Mouse (Mus musculus) kidney, postnatal 14 days (tissue): Measurements from ENCODE around the gene Ppm1h.

Experiments
- DNase-seq: peaks from one replicate; pipeline ENCODE4 v3.0.0; 2022; ENCODE audit warnings: mixed read lengths

The Ppm1h gene

GRCm38 (mm10) chr10:122747151-122747925 is 68.8 kb downstream of the Ppm1h start:
- DNase-seq, result no peak

DNA sequence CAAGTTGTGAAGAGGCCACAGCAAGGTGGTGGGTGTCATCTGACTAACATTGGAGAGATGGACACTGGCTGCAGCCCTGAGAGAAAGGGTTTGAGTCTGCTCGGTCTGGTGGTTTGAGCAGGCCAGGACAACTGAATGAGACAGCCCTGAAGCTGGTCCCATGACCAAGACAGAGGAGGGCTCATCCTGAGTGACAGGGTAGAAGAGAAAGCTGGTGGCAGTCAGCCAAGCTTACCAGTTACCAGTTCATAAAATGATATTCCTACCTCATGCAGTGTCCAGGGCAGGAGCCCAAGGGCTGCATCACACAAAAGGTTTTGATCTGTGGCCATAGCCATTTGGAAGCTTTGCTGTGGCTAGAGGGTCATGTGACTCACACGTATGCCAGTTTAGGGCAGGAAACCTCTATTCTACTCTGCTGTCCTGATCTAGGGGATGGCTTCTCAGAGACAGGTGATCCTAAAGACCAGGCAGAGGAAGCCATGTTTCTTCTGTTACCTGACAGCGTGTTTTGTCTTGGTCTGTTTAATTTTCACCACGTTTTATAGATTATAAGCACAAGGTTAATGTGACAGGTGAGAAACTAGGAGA is 69.9 kb downstream of the Ppm1h start:
- peak; percentile 42 for DNase-seq

GRCm38 (mm10) chr10:122749071-122749470 is 70.5 kb downstream of the Ppm1h start:
- DNase-seq, result no peak

DNA sequence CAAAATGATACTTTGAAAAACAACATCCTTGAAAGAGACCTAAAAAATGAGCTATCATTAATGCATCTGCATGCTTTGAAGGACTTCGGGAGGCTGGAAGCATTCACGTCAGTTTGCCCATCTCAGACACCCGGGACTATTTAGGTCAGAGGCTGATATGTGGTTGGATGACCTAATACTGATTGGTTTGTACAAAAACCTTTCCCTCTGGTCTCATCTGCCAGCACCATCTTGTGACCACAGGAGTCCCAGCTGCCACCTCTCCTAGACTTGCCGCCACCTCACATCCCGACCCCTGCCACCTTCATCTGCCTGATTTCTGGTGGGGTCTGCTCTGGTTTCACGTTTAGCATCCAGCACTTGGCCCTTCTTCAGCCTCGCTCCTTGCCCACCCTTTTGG is 71.3 kb downstream of the Ppm1h start:
- no peak for DNase-seq

DNA sequence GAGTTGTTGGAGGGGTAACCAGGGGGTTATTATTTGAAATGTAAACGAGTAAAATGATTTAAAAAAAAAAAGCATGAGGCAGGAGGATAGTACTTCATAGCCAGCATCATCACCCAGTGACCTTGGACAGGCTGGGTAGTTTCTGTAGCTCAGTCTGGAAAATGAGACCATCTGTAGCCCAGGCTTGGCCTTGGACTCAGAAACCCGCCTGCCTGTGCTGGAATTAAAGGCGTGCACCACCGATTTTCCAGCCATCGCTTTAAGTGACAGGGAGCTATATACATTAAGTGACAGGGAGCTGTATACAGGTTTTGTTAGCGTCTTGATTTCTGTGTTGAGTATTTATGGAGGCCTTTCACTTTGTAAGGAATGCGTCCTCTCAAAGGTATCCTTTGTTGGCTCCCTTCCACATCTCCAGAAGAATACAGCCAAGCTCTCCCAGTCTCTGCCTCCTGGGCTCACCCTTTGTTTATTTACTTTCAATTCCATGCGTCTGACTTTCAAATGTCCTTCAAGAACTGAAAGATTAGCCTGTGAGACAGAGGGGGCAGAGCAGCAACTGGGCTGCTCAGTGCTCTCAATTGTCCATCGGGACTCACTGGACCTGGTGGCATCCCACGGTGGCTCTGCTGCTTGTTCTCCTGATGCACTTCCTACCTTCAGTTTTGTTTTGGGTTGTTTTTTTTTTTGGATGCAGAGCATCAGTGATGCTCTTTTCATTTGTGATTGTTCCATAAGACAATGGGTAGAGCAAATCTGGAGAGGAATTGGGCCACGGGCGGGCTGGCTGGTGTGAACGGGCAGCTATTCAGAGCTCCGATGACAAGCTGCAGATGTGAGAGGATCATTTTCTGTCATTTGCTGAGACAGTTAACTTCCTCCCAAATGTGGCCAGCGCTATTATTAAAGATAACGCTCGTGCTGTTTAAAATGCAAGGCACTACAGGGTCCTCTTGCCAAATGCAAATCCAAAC is 74.7 kb downstream of the Ppm1h start:
- no peak for DNase-seq

GRCm38 (mm10) chr10:122753924-122754307 is 75.4 kb downstream of the Ppm1h start:
- DNase-seq, result no peak

DNA sequence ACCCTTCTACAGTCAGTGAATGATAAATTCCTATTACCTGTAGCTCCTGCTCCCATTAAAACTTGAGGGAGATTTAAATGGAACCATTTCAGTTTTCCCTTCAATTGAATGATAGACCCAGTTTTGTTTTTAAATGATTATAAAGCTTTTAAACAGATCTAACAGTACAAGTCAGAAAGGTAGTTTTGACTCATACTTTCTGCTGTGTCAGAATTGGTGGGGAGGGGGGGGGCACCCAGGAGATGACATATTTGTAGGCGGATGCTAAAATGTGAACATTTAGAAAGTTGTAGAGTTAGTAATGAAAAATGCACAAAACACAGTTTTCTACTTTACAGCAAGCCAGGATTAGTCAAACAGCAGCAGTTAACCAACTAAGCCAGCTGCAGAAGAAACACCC is 76.4 kb downstream of the Ppm1h start:
- DNase-seq, result no peak

GRCm38 (mm10) chr10:122756879-122757530 is 78.4 kb downstream of the Ppm1h start:
- no peak for DNase-seq

GRCm38 (mm10) chr10:122757727-122758126 is 79.2 kb downstream of the Ppm1h start:
- DNase-seq, result no peak

GRCm38 (mm10) chr10:122758346-122758745 is 79.8 kb downstream of the Ppm1h start:
- no peak for DNase-seq

DNA sequence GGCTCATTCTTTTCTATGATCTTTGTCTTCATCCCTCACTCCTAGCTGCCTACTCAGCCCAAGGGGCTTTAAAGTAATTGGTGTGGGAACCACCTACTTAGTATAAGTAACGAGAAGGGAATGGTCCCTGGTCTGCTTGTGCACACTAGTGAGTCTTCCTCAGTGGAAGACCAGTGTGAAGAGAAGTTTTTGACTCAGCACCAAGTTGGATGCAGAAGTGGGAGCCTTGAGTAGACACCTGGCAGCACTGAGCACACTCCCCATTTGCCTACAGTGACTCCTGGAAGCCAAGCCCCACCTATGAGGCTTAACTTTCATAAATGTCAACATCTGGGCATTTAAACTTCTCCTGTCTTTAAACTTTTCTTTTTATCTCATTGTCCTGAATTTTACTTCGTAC is 81.2 kb downstream of the Ppm1h start:
- DNase-seq, result no peak

- DNase-seq, result no peak
Measured at GRCm38 (mm10) chr10:122760469-122761307, 82.1 kb downstream of the Ppm1h start.

DNA sequence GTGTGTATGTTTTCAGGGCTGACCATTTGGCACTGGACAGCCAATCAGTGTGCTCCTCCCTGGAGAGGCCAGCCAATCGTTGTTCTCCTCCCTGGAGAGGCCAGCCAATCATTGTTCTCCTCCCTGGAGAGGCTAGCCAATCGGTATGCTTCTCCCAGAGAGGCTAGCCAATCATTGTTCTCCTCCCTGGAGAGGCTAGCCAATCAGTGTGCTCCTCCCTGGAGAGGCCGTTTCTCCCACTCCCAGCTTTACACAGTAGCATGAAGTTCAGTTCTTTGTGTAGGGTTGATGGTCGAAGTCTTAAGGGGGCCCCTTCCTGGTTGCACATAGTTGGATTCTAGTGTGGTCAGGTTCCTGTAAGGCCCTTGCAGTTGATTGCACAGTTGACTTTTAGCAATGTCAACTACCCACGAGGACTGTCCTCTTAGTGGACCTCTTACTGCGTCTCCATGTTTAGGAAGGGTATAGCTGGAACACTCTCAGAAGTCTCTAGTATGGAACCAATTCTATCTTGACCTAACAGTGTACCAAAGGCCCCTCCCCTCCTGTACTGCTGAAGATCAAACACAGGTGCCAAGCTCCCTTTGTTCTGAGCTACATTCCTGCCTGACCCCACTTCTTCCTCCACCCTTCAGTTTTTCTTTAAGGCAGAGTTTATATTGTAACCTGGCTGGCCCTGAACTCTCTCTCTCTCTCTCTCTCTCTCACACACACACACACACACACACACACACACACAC is 84.4 kb downstream of the Ppm1h start:
- DNase-seq, result no peak

- peak; percentile 75 for DNase-seq
Measured at GRCm38 (mm10) chr10:122763596-122763995, 85.0 kb downstream of the Ppm1h start.

DNA sequence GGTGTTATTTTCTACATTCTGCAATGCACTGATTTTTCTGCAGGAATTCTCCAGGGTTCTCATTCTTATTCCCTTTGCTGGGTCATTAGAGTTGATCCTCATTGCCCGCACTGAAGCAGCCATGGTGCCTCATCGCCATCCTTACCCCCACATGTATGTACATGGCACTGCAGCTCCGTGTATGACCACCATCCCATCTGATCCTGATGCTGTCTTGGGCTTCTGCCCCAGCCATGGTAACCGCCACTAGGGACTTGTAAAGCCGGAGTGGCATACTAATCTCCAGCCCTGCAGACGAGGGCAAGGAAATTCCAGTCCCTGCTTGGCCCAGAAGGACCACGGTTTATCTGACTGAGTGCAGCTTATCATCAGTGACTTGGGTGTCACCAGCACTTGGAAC is 86.1 kb downstream of the Ppm1h start:
- DNase-seq, result no peak

- DNase-seq, result no peak
Measured at GRCm38 (mm10) chr10:122765521-122765920, 87.0 kb downstream of the Ppm1h start.

DNA sequence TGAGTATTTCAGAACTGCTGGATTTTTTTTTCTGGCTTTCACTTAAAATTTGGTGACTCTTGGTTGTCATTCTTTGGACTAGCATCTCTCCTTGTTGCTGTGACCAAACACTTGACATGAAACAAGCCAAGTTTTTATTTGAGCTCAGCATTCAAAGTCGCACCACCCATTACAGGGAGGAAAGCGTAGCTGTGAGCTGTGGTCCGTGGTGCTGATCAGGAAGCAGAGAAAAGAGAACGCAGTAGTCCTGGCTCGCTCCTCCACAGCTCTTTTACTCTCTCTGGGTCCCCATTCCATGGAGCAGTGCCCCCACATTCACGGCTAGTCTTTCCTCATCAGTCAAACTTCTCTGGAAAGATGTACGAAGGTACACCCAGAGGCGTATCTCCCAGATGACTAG is 87.4 kb downstream of the Ppm1h start:
- no peak for DNase-seq

DNA sequence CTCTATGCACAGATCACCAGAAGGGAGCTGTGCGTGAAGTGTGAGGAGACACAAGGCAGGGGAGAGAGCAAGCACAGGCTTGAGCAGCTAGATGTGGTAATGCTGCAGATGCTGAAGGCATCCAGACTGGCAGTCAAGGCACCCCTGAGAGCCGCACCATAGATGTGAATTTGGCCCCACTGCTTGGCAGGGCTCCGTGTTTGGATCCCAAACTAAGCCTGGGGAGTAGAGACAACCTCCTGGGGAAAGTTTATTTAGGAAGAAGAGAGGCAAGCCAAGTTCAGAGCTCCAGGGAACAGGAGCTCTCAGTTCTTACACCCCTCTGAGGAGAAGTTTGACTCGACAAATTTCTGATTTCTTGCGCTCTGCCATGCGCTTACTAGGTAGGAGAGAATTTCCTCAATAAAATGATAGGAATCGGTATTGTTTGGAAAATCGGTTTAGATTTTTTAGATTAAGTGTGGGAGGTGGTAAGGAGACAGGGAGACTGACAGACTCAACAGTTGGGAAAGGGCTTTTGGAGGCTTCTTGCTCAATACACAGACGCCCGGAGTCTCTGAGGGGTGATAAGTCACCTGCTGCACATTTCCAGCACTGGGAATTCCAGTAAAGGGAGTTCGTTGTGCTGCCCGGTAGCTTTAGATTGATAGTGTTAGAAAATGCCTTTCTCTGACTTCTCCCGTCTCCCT is 89.8 kb downstream of the Ppm1h start:
- no peak for DNase-seq

DNA sequence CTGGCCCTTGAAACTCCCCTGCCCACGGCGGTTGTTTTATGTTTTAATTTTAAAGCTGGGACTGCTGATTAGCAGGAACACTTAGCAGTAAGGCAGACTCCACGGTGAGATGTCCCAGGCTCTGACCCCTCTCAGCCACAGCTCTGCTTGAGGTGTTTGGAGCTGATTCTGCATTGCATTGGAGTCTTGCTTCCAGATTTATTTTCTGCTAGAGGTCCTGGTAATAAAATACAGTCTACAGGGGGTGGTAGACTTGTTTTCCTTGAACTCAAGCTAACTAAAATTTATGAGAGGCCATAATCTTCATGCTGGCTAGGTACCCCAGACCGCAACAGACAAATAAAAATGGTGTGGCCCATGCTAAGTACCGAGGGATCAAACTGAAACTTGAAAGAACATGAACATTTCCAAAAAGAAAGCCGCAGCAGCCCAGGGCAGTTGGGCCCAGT is 90.4 kb downstream of the Ppm1h start:
- no peak for DNase-seq

DNA sequence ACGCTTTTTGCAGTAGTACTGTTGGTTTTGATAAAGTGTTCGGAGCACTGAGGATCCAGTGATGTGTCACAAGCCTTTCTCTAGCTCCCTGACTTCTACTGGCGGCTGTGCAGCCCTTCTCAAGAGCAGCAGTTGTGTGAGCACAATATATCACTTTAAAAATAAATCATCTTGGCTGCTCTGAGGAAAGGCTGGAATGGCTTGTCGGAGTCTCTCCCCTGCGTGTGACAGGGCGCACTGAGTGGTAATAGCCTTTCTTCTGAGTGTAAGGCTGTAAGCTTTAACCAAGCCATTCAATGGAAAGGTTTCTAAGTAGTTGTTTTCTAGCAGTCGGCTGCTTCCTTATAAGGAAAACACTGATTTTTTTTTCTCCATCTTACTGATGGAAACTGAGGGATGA is 91.8 kb downstream of the Ppm1h start:
- no peak for DNase-seq

- DNase-seq, result no peak
Measured at GRCm38 (mm10) chr10:122770987-122771386, 92.4 kb downstream of the Ppm1h start.
